Mouse (Mus musculus): Measurements from ENCODE around the gene H2-D1.

GRCm38 (mm10) chr17:35231022-35231421 is 31.5 kb upstream of the H2-D1 start:
- TF ChIP-seq POLR2A (IDR thresholded peaks at IDR 0.05; ENCODE audit: low read depth, low read length) (no peak), MAX (IDR thresholded peaks at IDR 0.05; ENCODE audit: low read length) (0 out of 2 replicates have a peak, but pooled peaks have one; percentile 32), CHD1 (IDR thresholded peaks at IDR 0.05; ENCODE audit: low read depth, low read length) (no peak), CTCF (conservative IDR thresholded peaks at IDR 0.05 in 1 of 2, IDR thresholded peaks at IDR 0.05 in 1 of 2; ENCODE audit: low read depth in 2 of 2, low read length in 2 of 2) (no peak), POLR2AphosphoS2 (IDR thresholded peaks at IDR 0.05; ENCODE audit: low read depth, low read length) (no peak), KAT2A (IDR thresholded peaks at IDR 0.05; ENCODE audit: insufficient replicate concordance, low read length) (no peak), ZMIZ1 (IDR thresholded peaks at IDR 0.05; ENCODE audit: low read depth, low read length) (no peak), EP300 (IDR thresholded peaks at IDR 0.05; ENCODE audit: low read length) (peak; percentile 80), MYC (IDR thresholded peaks at IDR 0.05; ENCODE audit: low read depth, low read length) (peak; percentile 73), BHLHE40 (IDR thresholded peaks at IDR 0.05; ENCODE audit: low read depth, low read length) (peak; percentile 76), TCF12 (IDR thresholded peaks at IDR 0.05; ENCODE audit: low read depth, low read length) (peak; percentile 59; the same call in 1 of the 2 replicates), ZC3H11A (IDR thresholded peaks at IDR 0.05; ENCODE audit: low read depth, low read length) (no peak), MAFK (IDR thresholded peaks at IDR 0.05; ENCODE audit: insufficient replicate concordance, low read length) (no peak), RCOR1 (conservative IDR thresholded peaks at IDR 0.05; ENCODE audit: low read depth, low read length) (peak; percentile 65; the same call in 1 of the 2 replicates)

All from CH12.LX (cell line).